Mouse (Mus musculus) T-helper 2 cell (primary cell): ENCODE measurements at regions not wholly inside any gene's neighbourhood (a gene's known extent, or its start where the extent isn't known, plus 50 kb on each side); places are given as distances from the start of the nearest gene placed in this dataset.

ENCODE experiments used
- in situ Hi-C: fragments of 300-600 bp; cut with MboI, MseI; formaldehyde crosslinking; loops from one replicate; pipeline ENCODE4 v1.15.1; 2025; ENCODE audit warnings: high pct_unique_total_duplicates

DNA sequence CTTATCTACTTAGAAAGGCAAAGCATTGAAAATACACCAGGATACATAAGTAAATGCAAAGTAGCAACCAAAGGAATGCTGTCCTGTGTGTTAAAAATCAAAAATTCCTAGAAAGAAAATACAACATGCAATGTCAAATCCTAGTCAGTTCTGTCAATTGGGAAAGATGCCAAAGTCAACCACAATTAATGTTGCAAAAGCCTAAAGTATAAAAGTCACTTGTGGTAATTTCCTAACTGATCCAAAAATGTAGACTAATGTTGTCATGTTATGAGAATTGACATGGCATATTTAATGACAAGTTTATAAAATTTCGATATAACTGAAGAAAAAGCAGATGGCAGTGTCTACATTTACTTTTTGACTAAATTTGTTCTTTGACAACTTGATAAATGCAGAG, 822.8 kb downstream of the Adgrl2 start:
- in situ Hi-C loops = no loop called here

DNA sequence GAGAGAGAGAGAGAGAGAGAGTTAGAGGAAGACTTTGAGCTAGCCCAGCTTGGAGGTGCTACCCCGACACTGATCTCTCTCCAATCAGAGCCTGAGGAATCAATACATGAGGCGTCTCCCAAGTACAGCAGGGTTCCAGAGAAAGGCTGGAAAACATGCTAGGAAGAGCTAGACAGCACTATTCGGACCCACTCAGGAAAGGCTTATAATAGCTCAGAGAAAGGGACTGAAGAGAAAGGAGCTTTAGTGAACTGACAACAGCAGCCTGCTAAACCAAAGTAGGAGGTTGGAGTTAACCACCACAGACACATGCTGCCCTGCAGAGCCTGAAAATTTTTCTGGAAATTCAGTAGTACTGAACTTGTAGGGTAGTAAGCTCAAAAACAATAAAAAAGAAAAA, 831.3 kb downstream of the Adgrl2 start:
- in situ Hi-C loops = no loop called here

- in situ Hi-C loops = no loop called here
Observed at GRCm38 (mm10) chr3:148158533-148158932, 831.8 kb downstream of the Adgrl2 start.

DNA sequence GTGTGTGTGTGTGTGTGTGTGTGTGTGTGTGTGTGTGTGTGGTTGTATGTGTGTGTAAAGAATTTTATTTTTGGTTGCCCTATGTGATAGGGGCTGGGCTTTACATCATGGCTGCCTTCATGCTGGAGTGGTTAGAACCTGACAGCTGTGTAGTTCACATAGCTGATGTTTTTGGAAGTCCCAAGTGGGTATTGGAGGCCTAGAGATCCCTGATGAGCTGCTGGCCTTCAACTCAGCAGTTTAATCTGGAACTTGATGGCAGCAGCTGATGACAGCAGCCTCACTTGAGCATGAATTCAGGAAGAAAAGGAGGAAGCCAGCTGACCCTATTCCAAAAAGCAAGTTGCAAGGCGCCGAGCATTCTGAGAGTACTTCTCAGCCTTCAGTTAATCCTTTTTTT, 846.6 kb downstream of the Adgrl2 start:
- in situ Hi-C loops = loop anchor here (10.0 kb wide), 1 partner anchor 1001 kb away; no protein-coding TSS in a partner anchor

- in situ Hi-C loops = no loop called here
Observed at GRCm38 (mm10) chr3:148136791-148137251, 853.5 kb downstream of the Adgrl2 start.

DNA sequence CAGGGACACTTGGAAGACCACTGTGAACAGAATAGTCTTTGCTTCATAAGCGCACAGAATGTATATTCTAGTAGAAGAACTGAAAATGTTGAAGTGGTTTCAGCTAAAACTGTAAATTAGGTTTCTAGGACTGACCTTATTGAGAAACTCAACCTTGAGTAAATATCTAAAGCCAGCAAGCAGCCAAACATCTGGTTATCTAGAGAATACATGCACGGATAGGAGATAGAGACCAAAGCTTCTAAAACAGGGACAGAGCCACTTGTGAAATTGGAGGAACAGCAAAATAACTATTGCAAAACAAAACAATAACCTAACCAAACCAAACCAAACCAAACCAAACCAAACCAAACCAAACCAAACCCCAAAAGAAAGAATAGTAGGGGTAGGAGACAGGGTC, 855.7 kb downstream of the Adgrl2 start:
- in situ Hi-C loops = no loop called here

- in situ Hi-C loops = no loop called here
Observed at GRCm38 (mm10) chr3:148115576-148115975, 874.8 kb downstream of the Adgrl2 start.

DNA sequence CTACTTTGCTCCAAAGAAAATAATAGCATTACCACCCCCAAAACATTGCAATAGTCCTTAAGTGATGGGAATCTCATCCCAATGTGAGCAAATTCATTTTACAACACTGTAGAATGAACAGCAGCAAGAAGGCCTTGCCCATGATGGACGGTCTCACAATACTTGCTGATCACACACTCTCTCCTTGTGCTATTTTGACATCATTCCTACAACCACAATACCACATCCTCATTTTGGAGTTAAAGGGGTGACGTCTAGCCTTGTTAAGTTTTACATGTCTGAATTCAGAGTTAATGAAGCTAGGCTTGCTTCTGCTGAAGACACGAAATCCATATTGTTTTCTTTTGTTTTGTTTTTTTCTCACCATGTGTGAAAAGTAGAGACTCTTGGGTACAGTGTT, 878.2 kb downstream of the Adgrl2 start:
- in situ Hi-C loops = no loop called here

GRCm38 (mm10) chr3:148107031-148107430, 883.3 kb downstream of the Adgrl2 start:
- in situ Hi-C loops = no loop called here

- in situ Hi-C loops = no loop called here
Observed at GRCm38 (mm10) chr3:148093930-148094329, 896.4 kb downstream of the Adgrl2 start.

DNA sequence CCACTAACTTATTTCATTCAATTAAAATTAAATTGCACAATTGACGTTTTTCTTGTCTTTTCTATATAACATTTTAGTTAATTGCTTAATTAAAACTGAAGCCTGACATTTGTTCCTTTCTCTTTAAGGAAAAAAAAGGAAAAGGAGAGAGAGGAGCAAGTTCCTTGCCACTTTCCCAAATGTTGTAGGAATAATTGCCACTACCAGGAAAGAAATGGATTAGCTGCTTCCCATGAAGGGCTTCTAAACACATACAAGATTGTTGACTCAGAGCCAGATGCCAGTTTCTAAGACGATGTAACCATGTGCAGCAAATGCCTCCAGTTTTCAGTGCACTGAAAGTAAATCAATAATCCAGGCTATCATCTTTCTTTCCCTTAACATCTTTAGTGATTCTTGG, 914.5 kb downstream of the Adgrl2 start:
- in situ Hi-C loops = no loop called here

DNA sequence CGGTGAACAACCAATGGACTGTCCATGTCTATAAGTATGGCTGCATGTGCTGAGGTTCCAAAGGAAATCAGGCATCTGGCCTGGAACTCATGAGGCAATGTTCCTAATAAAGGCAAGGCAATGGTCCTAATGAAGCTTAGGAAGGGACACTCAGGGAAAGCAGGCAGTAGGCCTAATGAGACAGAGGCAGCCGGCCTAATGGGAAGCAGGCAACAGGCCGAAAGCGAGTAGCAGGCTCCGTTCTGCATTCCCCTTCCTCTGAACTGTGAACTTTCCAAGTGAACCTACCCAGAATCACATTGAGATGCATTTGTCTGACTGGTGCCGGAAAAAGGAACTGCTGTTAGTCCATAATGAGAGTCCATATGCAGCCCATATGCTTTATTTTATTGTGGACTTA, 923.7 kb downstream of the Adgrl2 start:
- in situ Hi-C loops = no loop called here

- in situ Hi-C loops = no loop called here
Observed at GRCm38 (mm10) chr3:148056074-148056473, 934.3 kb downstream of the Adgrl2 start.

GRCm38 (mm10) chr3:148052516-148052915, 937.8 kb downstream of the Adgrl2 start:
- in situ Hi-C loops = no loop called here

DNA sequence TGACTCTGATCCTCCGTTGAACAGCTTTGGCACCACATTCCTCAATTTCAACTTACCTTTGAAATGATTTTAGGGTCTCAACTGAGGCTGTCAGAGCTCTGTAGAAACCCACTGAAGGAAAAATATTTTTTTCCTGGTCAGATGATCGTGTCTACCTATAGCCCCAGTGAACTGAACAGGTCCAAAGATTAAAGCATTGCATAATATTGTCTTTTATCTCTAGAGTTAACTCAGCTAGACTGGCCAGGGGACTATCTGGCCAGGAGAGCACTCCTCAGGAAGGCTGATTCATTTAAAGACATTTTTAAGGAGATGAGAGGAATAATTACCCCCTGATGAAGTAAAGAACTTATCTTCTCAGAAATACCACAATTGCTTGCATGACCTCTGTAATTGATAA, 942.1 kb downstream of the Adgrl2 start:
- in situ Hi-C loops = no loop called here

DNA sequence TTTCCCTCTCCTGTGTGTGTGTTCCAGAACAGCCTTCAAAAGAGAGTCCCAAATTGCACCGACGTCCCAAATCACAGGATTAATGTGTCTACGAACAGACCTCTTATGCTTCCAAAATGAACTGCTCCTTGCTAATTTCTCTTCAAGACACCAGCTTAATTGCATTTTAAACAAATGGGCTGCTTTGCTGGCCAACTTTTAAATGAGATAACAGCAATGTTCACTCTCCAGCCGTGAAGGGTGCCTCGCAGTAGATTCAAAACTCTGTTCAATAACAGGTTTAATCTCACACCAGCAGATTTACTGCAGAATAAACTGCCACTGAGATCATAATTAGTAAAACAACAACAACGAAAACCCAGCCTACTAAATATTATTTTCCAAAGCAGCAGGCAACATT, 957.8 kb downstream of the Adgrl2 start:
- in situ Hi-C loops = no loop called here

- in situ Hi-C loops = no loop called here
Observed at GRCm38 (mm10) chr3:148005831-148006230, 984.5 kb downstream of the Adgrl2 start.

DNA sequence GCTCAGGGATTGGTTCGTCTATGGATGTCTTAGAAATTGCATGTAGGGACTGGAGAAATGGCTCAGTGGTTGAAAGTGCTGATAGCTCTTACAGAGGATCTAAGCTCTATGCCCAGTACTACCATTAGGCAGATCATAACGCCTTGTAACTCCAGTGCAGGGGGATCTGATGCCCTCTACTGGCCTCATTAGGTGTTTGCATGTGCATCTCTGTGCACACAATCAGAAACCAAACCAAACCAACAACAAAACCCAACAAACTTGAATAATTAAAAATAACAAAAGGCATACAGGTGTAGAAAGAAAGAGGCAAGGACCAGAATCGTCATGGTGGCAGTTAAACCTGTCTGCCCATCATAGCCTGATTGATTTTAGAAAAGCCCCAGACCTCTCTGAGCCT, 986.3 kb downstream of the Adgrl2 start:
- in situ Hi-C loops = no loop called here

GRCm38 (mm10) chr3:147999330-147999953, 990.9 kb downstream of the Adgrl2 start:
- in situ Hi-C loops = no loop called here

- in situ Hi-C loops = no loop called here
Observed at GRCm38 (mm10) chr3:147991738-147992137, 998.6 kb downstream of the Adgrl2 start.

GRCm38 (mm10) chr3:147990831-147991230, 999.5 kb downstream of the Adgrl2 start:
- in situ Hi-C loops = no loop called here

DNA sequence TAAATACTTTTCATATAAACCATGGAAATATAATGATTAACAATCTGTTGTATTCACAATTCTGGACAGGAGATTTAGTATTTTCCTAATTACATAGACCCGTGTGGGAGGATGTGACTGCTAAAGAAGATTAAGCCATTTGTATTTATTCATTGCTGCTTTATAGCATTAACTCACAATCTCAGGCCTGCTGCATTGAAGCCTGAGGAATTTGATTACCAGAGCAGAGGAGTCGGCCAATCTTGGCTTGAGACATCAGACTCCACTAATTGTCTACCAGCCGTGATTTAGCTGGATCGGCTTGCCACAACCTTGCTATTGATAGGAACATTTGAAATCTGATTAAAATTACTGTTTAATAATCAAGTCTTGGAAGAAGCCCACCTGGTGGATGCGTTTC, 1007.5 kb downstream of the Adgrl2 start:
- in situ Hi-C loops = no loop called here

DNA sequence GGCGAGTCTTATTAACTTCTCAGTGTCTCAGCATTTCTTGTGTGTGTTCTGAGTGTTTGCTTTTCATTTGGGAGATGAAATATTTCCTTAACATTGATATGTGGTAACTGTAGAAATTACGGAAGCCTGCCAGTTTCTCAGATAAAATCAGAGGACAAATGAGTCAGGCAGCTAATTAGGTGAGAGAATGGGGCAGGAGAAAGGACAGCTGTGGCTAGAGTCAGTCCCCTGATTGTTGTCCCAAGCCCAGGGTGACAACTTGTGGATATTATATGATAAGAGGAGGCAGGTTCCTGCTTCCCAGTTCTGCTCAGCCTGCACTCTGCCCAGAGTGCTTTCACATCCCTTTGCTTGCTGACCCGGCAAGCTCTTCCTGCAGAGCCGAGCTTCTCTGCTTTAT, 1008.7 kb downstream of the Adgrl2 start:
- in situ Hi-C loops = no loop called here

- in situ Hi-C loops = no loop called here
Observed at GRCm38 (mm10) chr3:147976579-147976978, 1013.8 kb downstream of the Adgrl2 start.
